Mouse (Mus musculus) C2C12 (cell line): Measurements from ENCODE around the gene Cd151. TPM values are rescaled to one million over a fixed set of nuclear protein-coding genes. Genes with fewer than 3 reads are reported as not detected.

Experiments
- H3K27me3 ChIP-seq: one replicate; pipeline ENCODE4 v1.6.1; 2011; ENCODE audit not compliant: control insufficient read depth, insufficient read depth, insufficient read length
- H3K36me3 ChIP-seq: one replicate; pipeline ENCODE4 v1.6.1; 2011; ENCODE audit not compliant: control insufficient read depth, insufficient read depth
- H3K4me3 ChIP-seq: one replicate; pipeline ENCODE4 v1.5.1; 2011; ENCODE audit warnings: mild to moderate bottlenecking, control low read depth; ENCODE audit not compliant: poor library complexity, insufficient read depth, severe bottlenecking
- H3K79me2 ChIP-seq: one replicate; pipeline ENCODE4 v1.6.1; 2011; ENCODE audit not compliant: control insufficient read depth, insufficient read depth
- H3K79me3 ChIP-seq: one replicate; pipeline ENCODE4 v1.6.1; 2011; ENCODE audit warnings: low read depth, control low read depth
- H3ac ChIP-seq: one replicate; pipeline ENCODE3; 2011; ENCODE audit warnings: low read depth; ENCODE audit not compliant: control insufficient read depth, insufficient read length
- CEBPB ChIP-seq: IDR thresholded peaks from one replicate; pipeline ENCODE4 v1.6.1; 2011; ENCODE audit warnings: low read depth, mild to moderate bottlenecking, control low read depth, moderate library complexity
- CTCF ChIP-seq: IDR thresholded peaks from one replicate; pipeline ENCODE4 v1.5.1; 2011; ENCODE audit not compliant: control insufficient read depth, insufficient read depth, insufficient read length
- FOSL1 ChIP-seq: IDR thresholded peaks from one replicate; pipeline ENCODE4 v1.8.0; 2011; ENCODE audit warnings: mild to moderate bottlenecking, low read length; ENCODE audit not compliant: poor library complexity, insufficient read depth, severe bottlenecking
- MAX ChIP-seq: IDR thresholded peaks from one replicate; pipeline ENCODE4 v1.6.1; 2011; ENCODE audit warnings: mild to moderate bottlenecking, control low read depth
- MYOD1 ChIP-seq: IDR thresholded peaks from one replicate; pipeline ENCODE4 v1.6.1; 2011; ENCODE audit warnings: low read depth; ENCODE audit not compliant: control insufficient read depth, insufficient read length
- MYOG ChIP-seq: IDR thresholded peaks from one replicate; pipeline ENCODE4 v1.6.1; 2011; ENCODE audit not compliant: control insufficient read depth, insufficient read length; ENCODE audit errors: extremely low read depth
- USF1 ChIP-seq: IDR thresholded peaks from one replicate; pipeline ENCODE4 v1.6.1; 2011; ENCODE audit warnings: low read depth, mild to moderate bottlenecking, control low read depth, moderate library complexity
- polyA plus RNA-seq: library from polyadenylated mRNA; unstranded; fragments of >200 nt; fragmentation: generic; extraction: Trizol; gene quantifications from one replicate; pipeline ENCODE4 v1.2.1, GENCODE M21; 2012; ENCODE audit warnings: missing spikeins

The Cd151 gene
- polyA plus RNA-seq, 1 experiment: 334 TPM

DNA sequence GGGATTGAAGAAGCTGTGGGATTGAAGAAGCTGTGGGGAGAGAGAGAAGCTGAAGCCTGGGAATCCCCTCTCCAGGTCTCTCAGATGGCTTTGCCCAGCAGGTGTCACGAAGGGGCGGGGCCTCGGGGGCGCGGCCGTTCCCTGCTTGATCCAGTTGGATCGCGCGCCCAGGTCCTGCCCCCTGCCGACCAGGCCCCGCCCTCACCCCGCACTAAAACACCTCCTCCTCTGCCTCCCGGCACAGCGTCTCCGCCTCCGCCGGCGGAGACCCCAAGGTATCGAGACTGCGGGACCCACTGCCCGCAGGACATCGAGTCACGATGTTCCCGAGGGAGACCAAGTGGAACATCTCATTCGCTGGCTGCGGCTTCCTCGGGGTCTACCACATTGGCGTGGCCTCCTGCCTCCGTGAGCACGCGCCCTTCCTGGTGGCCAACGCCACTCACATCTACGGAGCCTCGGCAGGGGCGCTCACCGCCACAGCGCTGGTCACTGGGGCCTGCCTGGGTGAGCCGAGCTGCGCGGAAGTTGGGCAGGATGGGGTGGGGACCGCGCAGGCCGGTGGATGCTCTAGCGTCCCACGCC is 12.1 kb upstream of the Cd151 start, which contains the start of gene Pnpla2:
Gene Pnpla2, plus strand, starts transcription at position 232 of the 585 bp plus-strand sequence.
- peak within 1 kb of the TSS; percentile 76 for H3ac ChIP-seq
- TF ChIP-seq CEBPB (no peak), MYOG (no peak), MYOD1 (no peak), USF1 (no peak), FOSL1 (no peak), MAX (peak; percentile 45)
- H3K27me3 ChIP-seq: no peaks in the 10 kb centered on the region
- H3K79me3 ChIP-seq: peaks cover 2% of the 10 kb centered on the region
- peak within 1 kb of the TSS; percentile 42 for H3K4me3 ChIP-seq
- H3K36me3 ChIP-seq: peaks cover 24% of the 10 kb centered on the region
- peaks cover 6% of the 10 kb centered on the region for H3K79me2 ChIP-seq

DNA sequence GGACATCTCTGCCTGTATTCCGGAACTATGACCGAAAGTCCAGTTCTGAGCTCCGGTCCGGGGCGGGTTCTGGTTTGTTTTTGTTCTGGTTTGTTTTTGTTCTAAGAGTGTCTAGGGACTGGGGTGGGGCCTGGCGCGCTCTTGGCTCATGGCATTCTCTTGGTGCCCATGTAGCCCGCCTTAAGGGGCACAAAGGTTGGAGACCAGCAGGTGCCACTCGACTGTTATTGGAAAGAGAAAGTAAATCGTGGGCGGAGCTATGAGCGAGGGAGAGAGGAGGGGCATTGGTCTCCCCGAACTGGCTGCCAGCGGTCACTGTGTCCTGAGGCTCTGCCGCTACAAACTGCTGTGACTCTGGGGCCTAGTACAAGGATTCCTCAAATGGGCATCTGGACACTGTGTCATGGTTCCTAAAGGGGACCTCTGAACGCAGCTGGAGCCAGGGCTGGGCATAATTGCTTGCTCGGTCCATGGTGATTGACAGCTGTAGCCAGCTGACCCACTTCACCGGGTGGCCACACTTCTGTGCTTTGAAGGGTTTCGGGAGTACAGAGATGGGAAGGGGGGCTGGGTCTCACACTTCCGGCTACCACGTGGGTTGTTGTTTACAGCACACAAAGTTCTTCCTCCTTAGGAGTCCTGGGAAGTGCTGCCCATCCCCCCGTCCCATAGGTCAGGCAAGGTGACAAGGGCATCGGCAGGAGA is 11.4 kb upstream of the Cd151 start:
- H3K79me3 ChIP-seq: no peaks in the 10 kb centered on the region
- H3K27me3 ChIP-seq: no peaks in the 10 kb centered on the region
- peaks cover 17% of the 10 kb centered on the region for H3K36me3 ChIP-seq
- TF ChIP-seq USF1: no peak
- no peak for TF ChIP-seq MYOD1
- no peak for TF ChIP-seq MAX
- no peak for TF ChIP-seq MYOG
- no peak for TF ChIP-seq CTCF
- TF ChIP-seq CEBPB: no peak
- no peak for TF ChIP-seq FOSL1
- no peaks in the 10 kb centered on the region for H3K79me2 ChIP-seq
- peak overlapping the region; percentile 76 for H3ac ChIP-seq
- H3K4me3 ChIP-seq: peak overlapping the region; percentile 42

DNA sequence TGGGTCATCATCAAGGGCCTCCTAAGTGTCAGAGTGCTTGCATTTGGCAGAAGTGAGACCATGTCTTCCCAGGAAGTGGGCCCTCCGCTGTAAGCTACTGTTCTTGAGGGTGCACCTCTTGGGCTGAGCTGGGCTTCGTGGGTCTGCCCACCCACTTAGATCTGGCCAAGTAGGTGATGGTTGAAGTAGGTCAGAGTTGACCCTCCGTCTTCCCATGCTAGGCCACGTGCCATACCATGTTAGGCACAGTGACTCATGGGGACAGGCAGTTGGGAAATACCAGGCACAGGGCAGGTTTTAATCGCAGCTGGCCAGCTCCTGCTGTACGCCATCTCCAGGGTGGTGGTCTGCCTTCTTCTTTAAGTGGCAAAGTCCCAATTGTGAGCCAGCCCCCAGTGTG is 10.5 kb upstream of the Cd151 start:
- no peak overlapping the region for H3K4me3 ChIP-seq
- no peaks in the 10 kb centered on the region for H3K27me3 ChIP-seq
- no peak overlapping the region for H3ac ChIP-seq
- no peaks in the 10 kb centered on the region for H3K79me2 ChIP-seq
- peaks cover 7% of the 10 kb centered on the region for H3K36me3 ChIP-seq
- no peak for TF ChIP-seq MYOD1
- TF ChIP-seq FOSL1: no peak
- TF ChIP-seq MYOG: no peak
- peak; percentile 81 for TF ChIP-seq USF1
- TF ChIP-seq CEBPB: peak; percentile 79
- no peak for TF ChIP-seq CTCF
- peak; percentile 64 for TF ChIP-seq MAX
- H3K79me3 ChIP-seq: no peaks in the 10 kb centered on the region

DNA sequence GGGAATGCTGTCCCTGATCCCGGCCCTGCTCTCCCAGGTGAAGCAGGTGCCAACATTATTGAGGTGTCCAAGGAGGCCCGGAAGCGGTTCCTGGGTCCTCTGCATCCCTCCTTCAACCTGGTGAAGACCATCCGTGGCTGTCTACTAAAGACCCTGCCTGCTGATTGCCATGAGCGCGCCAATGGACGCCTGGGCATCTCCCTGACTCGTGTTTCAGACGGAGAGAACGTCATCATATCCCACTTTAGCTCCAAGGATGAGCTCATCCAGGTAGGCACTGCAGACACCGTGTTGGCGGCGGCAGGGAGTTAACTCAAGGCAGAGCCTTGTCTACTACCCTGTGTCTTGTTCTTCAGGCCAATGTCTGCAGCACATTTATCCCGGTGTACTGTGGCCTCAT is 10.0 kb upstream of the Cd151 start:
- Histone ChIP-seq H3K79me2 (no peaks in the 10 kb centered on the region), H3K27me3 (no peaks in the 10 kb centered on the region), H3K4me3 (no peak overlapping the region), H3K79me3 (no peaks in the 10 kb centered on the region), H3K36me3 (peaks cover 3% of the 10 kb centered on the region), H3ac (no peak overlapping the region)
- no peak for TF ChIP-seq MYOG
- no peak for TF ChIP-seq CTCF
- no peak for TF ChIP-seq USF1
- no peak for TF ChIP-seq MAX
- TF ChIP-seq FOSL1: no peak
- TF ChIP-seq MYOD1: no peak
- no peak for TF ChIP-seq CEBPB

DNA sequence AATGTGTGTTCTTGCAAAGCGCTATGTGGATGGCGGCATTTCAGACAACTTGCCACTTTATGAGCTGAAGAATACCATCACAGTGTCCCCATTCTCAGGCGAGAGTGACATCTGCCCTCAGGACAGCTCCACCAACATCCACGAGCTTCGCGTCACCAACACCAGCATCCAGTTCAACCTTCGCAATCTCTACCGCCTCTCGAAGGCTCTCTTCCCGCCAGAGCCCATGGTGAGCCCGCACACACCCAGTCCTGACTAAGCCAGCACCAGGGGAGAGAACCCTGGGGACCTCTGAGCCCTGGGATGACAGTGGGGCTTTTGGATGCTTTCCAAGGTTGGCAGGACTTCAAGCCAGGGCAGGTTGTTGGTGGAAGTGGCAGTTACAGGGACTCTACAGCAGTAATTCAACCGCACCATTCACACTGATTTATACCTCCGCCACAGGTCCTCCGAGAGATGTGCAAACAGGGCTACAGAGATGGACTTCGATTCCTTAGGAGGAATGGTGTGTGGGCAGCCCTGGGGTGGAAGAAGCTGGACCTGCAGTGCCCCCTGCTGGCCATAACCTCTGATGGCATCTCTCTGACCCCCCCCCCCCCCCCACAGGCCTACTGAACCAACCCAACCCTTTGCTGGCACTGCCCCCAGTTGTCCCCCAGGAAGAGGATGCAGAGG is 9.1 kb upstream of the Cd151 start:
- Histone ChIP-seq H3K79me3 (no peaks in the 10 kb centered on the region), H3K79me2 (no peaks in the 10 kb centered on the region), H3K4me3 (no peak overlapping the region), H3ac (no peak overlapping the region), H3K27me3 (no peaks in the 10 kb centered on the region), H3K36me3 (peaks cover 3% of the 10 kb centered on the region)
- peak; percentile 44 for TF ChIP-seq CTCF
- TF ChIP-seq MYOG: no peak
